Mouse (Mus musculus): ENCODE measurements around the gene Iqch.

Gene Iqch

DNA sequence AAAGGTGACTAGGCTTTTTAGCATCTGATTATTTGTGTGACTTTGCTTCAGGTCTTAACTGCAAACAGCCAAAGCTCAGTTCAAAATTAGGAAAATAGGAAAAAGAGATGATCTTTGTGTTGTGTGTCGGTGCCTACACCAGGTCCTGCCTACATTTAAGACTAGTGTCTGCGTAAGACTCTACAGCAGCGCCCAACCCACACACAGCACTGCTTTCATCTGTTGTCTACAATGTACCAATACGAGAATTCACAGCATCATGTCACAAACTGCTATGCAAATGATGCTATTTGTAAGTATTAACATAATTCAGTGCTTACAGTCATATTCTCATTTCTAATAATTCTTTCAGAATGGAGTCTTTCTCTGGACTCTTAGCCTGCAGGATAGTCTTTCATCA is 108.5 kb downstream of the Iqch start:
- no peak for DNase-seq (ENCODE audit: low spot score)

DNA sequence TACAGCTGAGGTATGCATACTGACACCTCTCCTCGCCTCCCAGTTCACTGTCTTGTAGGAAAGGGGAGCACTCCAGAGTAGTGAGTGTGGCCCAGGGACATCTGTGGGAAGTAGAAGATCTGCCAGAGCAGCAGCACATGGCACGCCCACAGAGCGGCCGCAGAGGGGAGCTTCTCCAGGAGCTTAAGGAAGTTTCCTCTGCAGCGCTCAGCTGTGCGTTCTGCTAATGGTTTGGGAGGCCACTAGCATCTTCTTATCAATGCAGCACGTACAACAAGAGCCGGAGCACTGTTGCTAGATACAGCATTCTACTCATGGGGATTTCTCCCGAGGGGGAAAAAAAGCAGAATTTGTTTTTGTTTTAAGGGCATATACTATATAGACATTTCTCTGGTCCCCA is 110.0 kb downstream of the Iqch start:
- no peak for DNase-seq (ENCODE audit: low spot score)

DNA sequence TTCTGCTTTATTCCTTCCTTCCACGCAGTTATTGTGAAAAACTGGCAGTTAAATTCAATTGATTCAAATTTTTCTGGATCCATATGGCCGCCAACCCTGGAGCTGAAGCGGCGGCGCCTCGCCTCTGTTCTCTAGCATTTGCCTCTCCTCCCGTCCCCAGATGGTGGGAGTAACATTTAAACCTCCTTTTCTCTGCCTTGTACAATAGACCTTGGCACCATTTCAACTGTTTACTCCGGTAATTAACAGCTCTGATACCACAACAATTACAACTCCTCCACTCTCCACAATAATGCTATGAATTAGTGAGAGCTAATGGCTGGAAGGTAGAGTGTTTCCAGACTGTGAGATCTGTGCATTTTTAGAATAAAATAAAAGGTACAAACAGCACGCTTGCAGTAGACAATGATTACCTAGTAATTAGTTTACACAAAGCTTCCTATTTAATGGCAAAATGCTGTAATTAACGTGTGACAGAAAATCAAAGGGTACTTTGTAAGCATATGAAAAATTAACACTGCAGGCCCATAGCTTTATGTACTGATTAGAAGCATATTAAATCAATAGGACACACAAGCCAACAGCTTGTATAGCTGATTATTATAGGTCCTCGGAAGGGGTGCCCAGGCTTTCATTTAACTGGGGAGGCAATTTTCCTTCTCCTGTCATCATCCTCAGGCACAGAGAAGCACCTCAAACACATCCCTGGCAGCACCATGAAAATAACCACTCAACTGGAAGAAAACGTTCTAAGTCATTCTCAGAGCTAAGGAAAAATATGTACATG is 111.6 kb downstream of the Iqch start:
- DNase-seq (ENCODE audit: low spot score): no peak

DNA sequence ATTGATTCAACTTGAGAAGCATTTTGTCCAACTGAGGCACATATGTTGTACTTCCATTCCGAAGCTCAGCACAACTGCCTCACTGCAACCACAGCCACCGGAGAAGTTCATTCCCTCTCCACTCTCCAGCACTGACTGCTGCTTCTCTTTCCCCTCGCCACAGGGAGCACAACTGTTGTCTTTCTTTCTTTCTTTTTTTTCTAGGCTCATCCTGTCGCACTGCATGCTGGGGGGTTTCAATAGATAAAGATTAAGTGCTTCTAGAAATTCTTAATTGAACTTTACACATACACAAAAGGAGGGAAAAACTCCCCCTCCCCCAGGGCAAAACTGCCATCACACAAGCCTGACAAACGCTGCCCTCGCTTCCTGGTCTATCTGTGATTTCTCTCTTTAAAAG is 113.1 kb downstream of the Iqch start:
- no peak for DNase-seq (ENCODE audit: low spot score)

DNA sequence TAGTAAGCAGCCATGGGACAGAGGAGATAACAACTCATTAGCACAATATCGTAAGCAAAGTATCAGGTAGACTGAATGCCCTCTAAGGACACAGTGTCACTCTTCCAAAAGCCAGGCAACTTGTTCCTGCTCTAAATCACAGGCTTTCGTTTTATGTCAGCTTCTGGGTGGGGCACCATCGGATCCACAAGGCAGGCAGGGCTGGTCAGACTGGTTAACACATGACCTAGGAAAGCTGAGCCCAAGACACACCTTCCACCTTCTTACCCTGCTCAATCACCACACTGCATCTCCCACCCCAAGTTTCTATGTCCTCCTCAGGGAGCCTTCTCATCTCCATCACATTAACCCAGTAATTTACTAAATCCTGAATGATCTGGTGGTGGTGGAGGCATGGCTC is 136.7 kb downstream of the Iqch start:
- no peak for DNase-seq (ENCODE audit: low spot score)

DNA sequence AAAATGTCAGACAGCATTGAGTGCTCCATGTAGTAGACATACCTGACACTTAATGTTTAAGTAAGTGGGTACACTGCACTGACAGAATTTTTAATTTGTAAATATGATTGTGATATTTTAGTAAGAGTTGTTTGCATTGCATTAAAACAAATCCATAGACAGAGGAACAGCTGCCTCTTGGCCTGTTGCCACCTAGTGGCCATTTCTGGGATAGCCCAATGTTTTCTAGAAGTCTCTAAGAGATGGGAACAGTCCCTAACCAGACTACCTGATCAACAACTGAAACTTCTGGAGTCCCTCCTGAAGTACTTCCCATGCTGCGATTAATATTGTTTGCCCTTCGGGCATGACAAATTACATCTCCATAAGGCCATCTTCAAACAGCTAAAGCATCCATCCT is 140.0 kb downstream of the Iqch start:
- peak; percentile 81 for DNase-seq (ENCODE audit: low spot score)

DNA sequence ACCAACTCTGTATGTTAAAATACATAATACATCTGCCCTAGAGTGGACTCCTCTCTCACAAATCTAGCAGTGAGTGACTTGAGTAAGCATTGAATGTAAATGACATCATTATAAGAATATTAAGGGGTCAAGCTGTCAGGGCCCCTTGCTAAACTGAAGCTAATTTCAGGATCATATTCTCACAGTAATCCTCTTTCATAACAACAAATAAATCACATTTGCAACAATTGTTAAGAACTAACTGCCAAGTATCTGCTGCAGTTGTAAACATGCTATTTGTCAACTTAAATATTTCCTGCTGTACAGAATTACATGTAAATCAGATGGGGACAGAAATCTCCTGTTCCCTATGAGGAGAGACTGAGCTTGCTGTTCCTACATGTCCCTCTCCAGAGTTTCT is 145.9 kb downstream of the Iqch start:
- DNase-seq (ENCODE audit: low spot score): no peak

DNA sequence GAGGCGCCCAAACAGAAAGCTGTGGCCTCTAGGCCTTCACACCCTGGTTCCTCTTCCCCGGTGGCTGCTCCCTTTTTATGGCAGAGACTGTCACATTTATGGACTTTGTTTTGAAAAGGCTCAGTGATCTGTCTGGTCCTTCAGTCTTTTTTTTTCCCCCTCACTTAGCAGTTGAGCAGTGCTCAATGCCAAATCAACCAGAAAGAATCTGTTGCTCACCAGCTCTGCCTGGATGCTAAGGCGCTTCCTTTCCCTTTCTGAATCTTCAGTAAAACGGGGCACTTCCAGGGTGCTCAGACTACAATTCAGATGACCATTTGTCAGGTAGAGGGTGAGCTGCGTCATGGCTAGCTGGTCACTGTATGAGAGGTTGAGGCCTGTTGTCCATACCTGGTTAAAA is 148.0 kb downstream of the Iqch start:
- DNase-seq (ENCODE audit: low spot score): no peak

DNA sequence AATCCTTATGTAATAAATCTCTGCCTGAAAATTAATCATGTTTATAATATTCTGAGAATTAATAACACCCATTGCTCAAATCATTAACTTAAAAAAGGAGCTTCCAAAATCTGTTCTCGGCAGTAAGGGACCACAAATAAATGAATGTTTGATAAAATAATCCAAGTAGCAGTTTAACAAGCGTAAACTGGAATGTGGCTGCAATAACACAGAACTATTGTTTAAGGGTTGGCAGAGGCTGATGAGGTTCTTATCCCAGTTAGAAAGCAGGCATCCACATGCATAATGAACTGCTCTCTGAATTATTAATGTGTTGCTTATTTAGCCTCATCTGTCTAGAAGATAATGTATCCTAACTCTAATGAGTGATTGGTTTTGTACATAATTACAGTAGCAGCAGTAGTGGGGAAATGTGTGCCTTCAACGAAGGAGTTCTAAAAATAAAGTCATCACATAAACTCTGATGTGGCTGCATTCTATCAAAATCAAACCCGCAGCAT is 151.7 kb downstream of the Iqch start:
- no peak for DNase-seq (ENCODE audit: low spot score)

DNA sequence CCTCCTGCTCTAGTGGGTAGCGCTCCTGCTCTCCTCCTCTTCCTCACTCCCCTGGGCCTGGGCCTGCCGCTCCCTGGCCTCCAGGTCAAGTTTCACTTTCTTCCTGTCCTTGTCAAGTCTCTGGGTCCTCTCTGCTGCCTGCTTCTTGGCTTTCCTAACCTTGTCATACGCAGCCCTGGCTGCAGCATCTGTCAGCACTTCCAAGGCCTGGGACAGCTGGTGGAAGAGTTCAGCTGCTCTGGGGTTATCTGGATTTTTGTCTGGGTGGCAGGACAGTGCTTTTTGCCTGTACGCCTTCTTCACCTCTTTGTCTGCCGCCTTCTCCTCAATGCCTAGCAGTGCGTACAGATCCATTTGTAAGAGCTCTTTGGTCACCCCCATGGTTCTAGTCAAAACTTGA is 158.6 kb downstream of the Iqch start:
- DNase-seq (ENCODE audit: low spot score): no peak

DNA sequence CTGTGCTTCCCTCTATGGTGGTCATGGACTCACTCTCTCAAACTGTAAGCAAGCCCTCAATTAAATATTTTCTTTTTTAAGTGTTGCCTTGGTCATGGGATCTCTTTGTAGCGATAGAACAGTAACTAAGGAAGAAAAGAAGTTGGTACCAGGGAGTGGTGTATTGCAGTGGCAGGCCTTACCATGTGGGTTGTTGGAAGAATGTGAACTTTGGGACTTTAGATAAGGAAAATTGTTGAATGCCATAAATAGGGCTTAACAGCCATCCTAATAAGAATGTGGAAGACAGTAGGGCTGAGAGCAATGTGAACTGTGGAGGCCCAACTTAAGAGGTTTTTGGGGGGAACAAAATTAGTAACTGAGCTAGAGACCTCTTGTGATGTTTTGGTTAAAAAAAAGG is 171.6 kb downstream of the Iqch start:
- no peak for DNase-seq (ENCODE audit: low spot score)

DNA sequence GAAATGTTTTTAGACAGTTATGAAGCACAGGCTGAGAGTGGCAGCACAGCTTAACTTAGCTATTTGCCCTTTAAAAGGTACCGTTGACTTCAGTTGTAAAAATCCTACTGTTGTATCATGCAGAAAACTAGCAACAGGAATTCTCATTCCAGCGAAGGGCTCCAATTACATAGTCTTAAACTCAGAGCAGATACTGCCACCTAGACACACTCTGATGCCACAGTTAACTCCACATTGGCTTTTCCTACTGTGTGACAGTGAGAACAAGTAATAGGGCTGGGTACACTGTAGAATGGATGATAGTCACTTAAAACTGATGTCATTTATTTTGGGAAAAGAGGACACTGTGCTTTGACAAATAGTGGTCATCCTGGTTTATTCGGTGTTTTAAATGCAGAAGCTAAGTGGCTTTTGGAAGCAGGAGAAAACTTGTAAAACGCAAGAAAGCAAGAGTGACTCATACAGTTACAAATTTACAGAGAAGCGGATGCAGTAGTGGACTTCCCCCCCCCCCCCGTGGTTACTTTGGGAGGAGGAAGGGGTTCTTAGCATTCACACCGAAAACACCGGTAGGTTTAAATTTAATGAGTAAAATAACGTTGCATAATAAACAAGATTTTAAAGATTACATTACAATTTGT is 181.1 kb downstream of the Iqch start:
- DNase-seq (ENCODE audit: low spot score): no peak

DNA sequence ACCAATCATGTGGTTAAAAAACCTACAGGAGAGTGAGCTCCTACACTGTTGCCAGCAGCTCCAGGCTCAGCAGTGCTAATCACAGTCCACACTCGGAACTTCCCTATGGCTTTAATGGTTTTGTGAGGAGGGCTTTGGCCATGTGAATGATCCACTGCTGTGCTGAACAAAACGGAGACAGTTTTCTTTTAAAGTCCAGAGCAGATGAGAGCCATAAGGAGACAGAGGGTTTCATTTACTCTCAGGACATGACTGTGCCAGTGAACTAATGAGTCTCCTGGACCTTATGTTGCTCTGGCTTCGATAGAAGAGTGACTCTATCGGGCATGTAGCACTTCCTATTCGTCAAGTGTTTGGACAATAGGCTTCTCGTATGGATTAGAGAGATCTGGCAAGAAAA is 181.9 kb downstream of the Iqch start:
- DNase-seq (ENCODE audit: low spot score): no peak

DNA sequence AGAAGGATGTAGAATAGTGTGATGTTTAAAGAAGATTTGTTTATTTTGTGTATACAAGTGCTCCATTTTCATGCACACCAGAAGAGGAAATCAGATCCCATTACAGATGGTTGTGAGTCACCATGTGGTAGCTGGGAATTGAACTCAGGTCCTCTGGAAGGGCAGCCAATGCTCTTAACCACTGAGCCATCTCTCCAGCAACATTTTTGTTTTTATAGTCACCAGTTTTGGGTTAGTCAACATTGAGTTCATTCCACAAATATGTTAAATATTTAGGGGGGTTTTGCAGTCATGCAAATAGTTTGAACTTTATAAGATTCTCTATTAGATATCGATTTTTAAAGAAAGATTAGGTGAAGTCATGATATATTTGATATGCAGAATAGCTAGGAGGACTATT is 202.1 kb downstream of the Iqch start:
- DNase-seq (ENCODE audit: low spot score): no peak

DNA sequence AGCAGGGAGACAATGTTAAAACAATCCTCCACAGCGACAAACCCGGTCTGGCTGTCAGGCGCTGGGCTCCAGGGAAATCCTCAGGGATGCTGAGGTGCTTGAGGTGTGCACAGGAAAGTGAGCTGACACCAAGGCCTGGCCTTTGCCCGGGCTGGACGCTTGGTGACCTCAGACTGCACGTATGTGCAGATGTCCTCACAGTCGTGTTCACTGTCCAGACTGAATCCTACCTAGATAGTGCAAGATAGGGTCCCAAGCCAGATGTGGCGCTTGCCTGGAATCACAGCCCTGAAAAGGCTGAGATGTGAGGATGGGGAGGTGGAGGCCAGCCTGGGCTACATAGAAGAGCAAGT is 202.9 kb downstream of the Iqch start:
- DNase-seq (ENCODE audit: low spot score): no peak

DNA sequence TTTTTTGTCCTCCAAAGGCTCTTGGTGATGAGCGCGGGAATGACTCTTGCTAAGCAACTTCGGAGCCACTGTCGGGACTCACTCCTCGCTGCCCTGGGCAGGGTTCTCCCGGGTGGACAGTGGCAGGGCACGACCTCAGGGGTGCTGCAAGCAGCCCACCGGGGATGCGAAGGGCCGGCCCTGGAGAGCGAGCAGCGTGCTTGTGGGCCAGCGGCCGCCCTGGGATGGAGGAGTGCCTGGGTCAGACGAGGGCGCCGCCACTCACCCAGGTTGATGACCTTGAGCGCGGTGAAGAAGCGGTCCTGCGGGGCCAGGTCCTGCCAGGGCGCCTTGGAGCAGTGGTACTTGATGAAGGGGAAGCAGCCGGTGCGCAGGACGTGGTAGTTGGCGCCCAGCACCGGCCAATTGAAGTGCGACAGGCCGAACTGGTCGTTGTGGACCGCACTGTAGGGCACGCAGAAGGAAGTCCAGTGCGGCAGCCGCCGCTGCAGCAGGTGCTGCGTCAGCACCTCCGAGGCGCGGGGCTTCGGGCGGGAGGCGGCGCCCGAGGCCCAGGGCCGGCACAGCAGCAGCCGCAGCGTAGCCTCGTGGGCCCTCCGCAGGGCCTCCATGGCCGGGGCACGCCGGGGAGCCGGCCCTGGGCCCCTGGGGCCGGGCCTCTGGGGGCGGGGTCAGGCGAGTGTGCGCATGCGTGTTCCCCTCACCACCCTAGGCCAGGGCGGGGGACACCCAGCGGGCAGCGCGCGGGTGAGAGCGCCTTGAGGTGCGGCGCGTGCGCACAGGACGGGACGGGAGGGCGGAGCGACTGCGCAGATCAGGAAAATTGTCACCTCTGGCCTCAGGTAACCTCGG is 203.5 kb downstream of the Iqch start, which contains the start of gene 2300009A05Rik:
Gene 2300009A05Rik, minus strand, starts transcription at position 636 of the 852 bp plus-strand sequence.
- peak; percentile 96 for DNase-seq (ENCODE audit: low spot score)

DNA sequence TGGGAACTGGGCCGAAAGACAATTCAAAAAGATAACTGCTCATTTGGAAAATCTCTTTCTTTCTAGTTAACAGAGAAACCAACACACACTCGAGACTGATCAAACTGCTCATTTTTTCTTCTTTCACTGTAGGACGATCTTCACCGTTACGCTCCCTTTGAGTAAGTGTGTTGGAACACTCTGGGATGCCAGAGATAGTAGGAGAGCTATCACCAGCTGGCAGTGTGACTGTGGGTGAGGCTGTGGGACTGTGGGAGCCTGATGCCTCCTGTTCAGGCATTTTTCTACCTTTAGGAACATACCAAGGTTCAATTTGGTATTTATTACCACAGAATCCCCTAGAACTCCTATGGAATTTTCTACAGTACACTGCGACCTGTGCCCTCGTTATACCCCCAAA is 206.7 kb downstream of the Iqch start:
- DNase-seq (ENCODE audit: low spot score): no peak

DNA sequence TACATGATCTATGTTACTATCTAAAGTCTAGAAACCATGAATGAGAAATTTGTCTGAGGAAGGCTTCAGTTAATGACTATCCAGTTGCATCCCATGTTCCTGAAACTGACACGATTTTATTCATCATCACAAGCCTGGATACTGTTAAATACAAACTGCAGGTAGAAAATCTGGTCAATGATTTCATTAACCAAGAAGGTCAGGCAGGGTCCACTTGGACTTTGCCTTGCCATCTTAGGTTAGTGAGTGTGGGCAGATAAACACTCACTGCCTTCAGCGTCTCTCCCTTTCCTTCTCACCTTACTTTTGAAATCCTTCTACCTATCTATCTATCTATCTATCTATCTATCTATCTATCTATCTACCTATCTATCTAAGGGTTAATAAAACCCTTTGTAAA is 211.0 kb downstream of the Iqch start:
- no peak for DNase-seq (ENCODE audit: low spot score)

DNA sequence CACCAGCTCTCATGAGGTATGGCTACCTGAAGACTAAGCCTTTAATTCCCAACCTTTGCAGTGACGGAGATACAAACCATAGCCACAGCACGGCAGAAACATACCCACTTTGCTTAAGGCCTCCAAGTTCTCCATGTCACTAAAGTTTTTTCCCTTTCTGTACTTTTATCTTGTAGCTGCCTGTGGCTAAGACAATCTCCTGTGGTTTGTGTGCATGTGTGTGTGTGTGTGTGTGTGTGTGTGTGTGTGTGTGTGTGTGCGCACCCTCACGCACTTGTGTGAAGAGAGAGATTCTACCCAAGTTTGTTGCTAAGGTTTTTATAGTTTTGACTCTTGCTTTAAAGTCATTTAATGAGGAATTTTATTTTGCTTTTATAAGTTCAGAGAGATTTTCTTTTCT is 219.5 kb downstream of the Iqch start:
- DNase-seq (ENCODE audit: low spot score): no peak

DNA sequence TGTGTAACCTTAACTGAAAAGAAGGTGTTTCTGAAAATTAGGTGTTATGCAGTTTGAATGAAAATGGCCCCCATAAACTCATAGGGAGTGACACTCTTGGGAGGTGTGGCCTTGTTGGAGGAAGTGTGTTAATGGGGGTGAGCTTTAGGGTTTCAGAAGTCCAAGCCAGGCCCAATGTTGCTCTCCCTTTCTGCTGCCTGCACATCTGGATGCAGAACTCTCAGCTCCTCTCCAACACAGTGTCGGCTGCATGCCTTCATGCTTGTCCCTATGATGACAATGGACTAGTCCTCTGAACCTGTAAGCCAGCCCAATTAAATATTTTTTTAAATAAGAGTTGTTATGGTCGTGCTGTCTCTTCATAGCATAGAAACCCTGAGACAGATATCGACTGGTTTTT is 222.0 kb downstream of the Iqch start:
- no peak for DNase-seq (ENCODE audit: low spot score)

DNA sequence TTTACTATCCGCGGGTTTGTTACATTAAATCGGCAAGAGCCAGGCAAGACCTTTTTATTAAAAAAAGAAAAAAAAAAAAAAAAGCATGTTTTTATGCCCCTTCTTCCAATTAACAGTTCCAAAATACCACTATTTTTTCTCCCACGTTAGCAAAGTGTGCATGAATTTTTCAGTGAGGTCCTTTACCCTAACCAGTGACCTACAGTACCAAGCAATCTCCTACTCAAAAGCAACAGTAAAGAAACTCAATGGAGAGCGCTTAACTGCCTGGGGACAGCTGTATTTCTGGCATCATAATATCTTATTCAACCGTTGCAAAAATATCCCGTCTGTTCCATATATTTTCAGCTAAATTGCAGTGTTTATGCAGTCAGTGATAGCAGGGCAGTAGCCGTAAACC is 224.1 kb downstream of the Iqch start:
- DNase-seq (ENCODE audit: low spot score): no peak

DNA sequence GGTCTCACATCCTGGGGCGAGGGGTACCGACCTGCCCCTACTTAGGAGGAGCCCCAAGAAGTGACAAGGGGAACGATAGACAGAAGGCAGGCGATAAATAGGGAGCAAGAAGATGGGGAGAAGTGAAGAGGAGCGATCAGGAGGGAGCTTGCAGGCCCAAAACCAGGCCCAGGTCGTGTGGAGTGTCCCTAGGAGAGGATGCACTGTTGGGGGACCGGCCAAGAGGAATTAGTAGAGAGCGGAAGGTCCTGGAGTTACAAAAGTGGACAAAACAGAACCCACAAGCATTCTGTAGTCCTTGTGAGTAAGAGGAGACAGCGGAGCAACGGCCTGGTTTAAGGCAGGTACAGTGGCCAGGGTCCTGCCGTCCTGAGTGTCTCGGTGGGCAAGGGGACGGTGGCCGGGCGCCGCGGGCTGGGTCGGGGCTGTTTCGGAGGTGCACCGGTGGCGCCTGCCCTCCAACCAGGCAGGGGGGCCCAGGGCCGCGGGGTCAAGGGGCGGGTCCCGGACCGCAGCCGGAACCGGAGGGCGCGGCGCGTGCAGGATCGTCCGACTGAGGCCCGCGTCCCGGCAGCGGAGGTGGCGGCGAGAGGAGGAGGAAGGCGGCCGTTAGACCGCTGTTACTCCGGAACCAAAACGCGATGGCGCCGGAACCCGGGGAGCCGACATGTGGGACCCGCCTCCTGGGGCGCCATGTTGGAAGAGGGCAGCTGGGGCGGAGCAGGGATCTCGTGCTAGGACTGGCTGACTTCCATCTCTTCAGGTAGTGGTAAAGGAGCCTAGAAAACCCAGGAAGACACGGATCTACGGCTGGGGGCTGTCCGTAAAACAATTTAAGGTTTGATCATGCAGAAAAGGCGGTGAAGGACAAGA is 224.8 kb downstream of the Iqch start, which contains the start of gene Map2k5:
Gene Map2k5, minus strand, starts transcription at position 633 of the 873 bp plus-strand sequence.
- DNase-seq (ENCODE audit: low spot score): peak; percentile 85
